Mouse (Mus musculus) midbrain, embryonic 15.5 days (tissue): ENCODE measurements around the gene Lrrc15. TPM values are rescaled to one million over a fixed set of nuclear protein-coding genes. Genes with fewer than 3 reads are reported as not detected.
A peak's percentile ranks its signal among the peaks of the same experiment; 100 is the strongest.

Experiments
- ATAC-seq: fragments of 200-750 bp; cut with Nextera tagmentation; replicated peaks from 2 replicates; pipeline ENCODE4 v1.8.0; 2017; ENCODE audit warnings: moderate TSS enrichment
- H3K27ac ChIP-seq: fragments of 300-500 bp; sonication (generic); 2 replicates; pipeline ENCODE4 v1.5.1; 2015; ENCODE audit warnings: mild to moderate bottlenecking, inconsistent platforms
- H3K27me3 ChIP-seq: fragments of 300-500 bp; sonication (generic); replicated peaks from 2 replicates; pipeline ENCODE4 v1.6.1; 2015; ENCODE audit warnings: inconsistent platforms
- H3K36me3 ChIP-seq: fragments of 300-500 bp; sonication (generic); replicated peaks from 2 replicates; pipeline ENCODE4 v1.6.1; 2015; ENCODE audit warnings: inconsistent platforms
- H3K4me1 ChIP-seq: fragments of 300-500 bp; sonication (generic); 2 replicates; pipeline ENCODE4 v1.6.1; 2015; ENCODE audit warnings: inconsistent platforms
- H3K4me2 ChIP-seq: fragments of 300-500 bp; sonication (generic); 2 replicates; pipeline ENCODE4 v1.6.1; 2015; ENCODE audit warnings: inconsistent platforms, mild to moderate bottlenecking, moderate library complexity
- H3K4me3 ChIP-seq: fragments of 300-500 bp; sonication (generic); 2 replicates; pipeline ENCODE4 v1.5.1; 2015; ENCODE audit warnings: mild to moderate bottlenecking, inconsistent platforms
- H3K9ac ChIP-seq: fragments of 300-500 bp; sonication (generic); 2 replicates; pipeline ENCODE4 v1.6.1; 2015; ENCODE audit warnings: mild to moderate bottlenecking, inconsistent platforms
- H3K9me3 ChIP-seq: fragments of 300-500 bp; sonication (generic); 2 replicates; pipeline ENCODE4 v1.6.1; 2016; ENCODE audit warnings: inconsistent platforms
- WGBS: fragments of 180-500 bp; shearing (Covaris S2); methylation state at CpG from one replicate; pipeline ENCODE4 v1.1.7; 2015; ENCODE audit warnings: mixed read lengths; 5-methylcytosine and 5-hydroxymethylcytosine counted together
- polyA plus RNA-seq: library from polyadenylated mRNA; unstranded; fragments of >200 nt; fragmentation: Nextera tagmentation; extraction: Ambion mirVana; gene quantifications from 2 replicates; pipeline ENCODE4 v1.2.1, GENCODE M21; 2015

Gene Lrrc15
- 0.22 and 0.24 TPM in 2 replicates for polyA plus RNA-seq

DNA sequence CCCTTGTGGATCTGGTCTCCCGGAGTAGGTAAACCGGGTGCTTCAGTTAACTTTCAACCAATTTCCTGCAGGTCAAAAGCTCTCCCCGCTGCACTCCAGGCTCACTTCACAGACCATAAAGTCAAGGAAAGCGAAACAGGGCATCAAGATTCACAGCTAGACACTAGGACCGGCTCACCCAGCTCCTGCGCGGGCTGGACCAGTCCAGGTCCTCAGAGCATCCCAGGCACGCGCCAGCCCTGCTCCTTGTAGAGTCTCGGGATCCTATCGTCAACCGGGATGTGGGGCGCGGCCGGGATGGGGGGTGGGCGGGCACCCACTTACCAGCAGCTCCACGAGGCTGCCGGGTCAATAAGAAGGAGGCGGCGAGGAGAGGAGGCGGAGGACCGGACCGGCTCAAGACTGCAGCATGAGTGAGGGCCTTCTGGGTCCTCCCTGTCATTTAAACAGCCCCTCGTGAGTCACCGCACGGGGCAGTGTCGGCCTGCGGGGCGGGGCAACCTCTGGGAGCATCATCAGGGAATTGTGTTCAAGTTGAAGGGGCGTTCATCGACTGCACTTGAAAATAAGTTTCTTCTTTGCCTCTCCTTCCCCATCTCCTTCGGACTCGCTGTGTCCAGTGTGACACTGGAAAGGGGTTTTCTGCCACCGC lies at the start of gene Lrrc15:
Lrrc15 (minus strand) TSS at position 413 of the 652 bp plus-strand sequence.
- ATAC-seq: no peak; the same call in 1 of the 2 replicates
- 7% methylated on average over 34 of the region's 34 CpGs for WGBS
- H3K27me3 ChIP-seq: peaks cover 35% of the 10 kb centered on the region

DNA sequence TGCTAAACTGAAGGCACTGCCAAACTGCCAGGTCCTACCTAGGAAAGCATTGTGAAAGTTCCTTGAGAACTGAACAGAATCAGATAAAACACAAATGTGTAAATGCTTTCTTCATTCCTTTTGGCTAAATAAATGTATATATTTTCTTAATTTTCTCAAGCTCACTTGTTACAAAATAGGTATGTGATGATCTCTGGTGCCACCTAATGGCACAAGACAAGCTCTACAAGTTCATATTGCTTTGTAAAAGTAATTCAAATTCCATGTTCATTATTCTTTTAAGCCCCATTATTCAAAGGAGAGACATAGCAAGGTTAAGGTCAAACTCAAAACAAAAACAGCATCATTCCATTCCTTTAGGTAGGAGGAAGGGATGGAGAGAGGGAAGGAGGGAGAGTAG lies 31.2 kb upstream of the Lrrc15 start:
- Histone ChIP-seq H3K27me3 (peaks cover 20% of the 10 kb centered on the region), H3K4me1 (peaks cover 9% of the 10 kb centered on the region), H3K9me3 (no peaks in the 10 kb centered on the region), H3K9ac (no peak overlapping the region), H3K36me3 (no peaks in the 10 kb centered on the region), H3K27ac (no peak overlapping the region), H3K4me2 (no peak overlapping the region), H3K4me3 (no peak overlapping the region)
- ATAC-seq: no peak

More for the DNA sequence above, at the start of gene Lrrc15:
- H3K4me1 ChIP-seq: peaks cover 16% of the 10 kb centered on the region
- no peaks in the 10 kb centered on the region for H3K9me3 ChIP-seq
- no peak within 1 kb of the TSS for H3K27ac ChIP-seq
- no peak within 1 kb of the TSS for H3K9ac ChIP-seq
- H3K4me2 ChIP-seq: peak within 1 kb of the TSS; percentile 56
- peak within 1 kb of the TSS; percentile 27 for H3K4me3 ChIP-seq
- H3K36me3 ChIP-seq: no peaks in the 10 kb centered on the region

DNA sequence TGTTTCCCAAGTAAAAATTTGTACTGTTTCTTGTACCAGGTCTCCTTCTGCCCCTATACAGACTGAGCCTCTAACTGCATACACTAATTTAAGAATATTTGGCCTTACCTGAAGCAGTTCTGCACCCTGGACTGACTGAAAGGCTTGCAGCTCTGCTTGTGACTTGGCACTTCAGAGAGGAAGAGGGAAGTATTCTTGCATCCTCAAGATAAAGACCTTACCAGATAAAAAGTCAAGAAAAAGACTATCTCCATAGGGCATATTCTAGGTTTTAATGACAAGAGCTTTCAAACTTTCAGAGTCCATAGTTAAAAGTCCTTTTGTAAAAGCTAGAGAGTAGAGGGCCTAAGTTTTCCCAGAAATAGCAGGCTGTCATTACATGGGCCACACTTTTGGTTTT lies 27.6 kb upstream of the Lrrc15 start, which contains the start of gene Gp5:
Gp5 (minus strand) TSS at position 133 of the 400 bp plus-strand sequence.
- no peak for ATAC-seq
- H3K4me2 ChIP-seq: peak within 1 kb of the TSS; percentile 85
- H3K4me3 ChIP-seq: peak within 1 kb of the TSS; percentile 52
- peaks cover 21% of the 10 kb centered on the region for H3K4me1 ChIP-seq
- H3K27me3 ChIP-seq: peaks cover 46% of the 10 kb centered on the region
- H3K36me3 ChIP-seq: no peaks in the 10 kb centered on the region
- H3K9ac ChIP-seq: peak within 1 kb of the TSS; percentile 21; the same call in 1 of the 2 replicates
- H3K27ac ChIP-seq: no peak within 1 kb of the TSS
- H3K9me3 ChIP-seq: no peaks in the 10 kb centered on the region

DNA sequence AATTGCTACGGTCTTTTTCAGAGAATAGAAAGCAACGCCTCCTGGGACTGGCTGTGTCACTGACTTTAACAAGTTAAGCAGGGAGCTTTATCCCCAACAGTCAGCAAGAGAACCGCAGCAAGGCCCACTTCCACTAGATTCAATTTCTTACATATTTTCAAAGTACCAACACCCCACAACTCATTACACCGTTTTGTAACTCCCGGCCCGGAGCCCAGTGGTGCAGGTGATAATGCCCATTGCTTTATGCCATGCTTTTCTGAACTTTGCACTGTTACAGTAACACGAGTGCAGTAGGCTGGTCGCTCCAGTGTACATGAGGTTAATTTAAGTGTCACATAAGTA lies 27.1 kb upstream of the Lrrc15 start:
- WGBS: 55% methylated on average over 8 of the region's 8 CpGs
- Histone ChIP-seq H3K4me2 (no peak overlapping the region; the same call in 1 of the 2 replicates), H3K27me3 (peaks cover 46% of the 10 kb centered on the region), H3K9me3 (no peaks in the 10 kb centered on the region), H3K27ac (no peak overlapping the region), H3K9ac (no peak overlapping the region), H3K4me3 (no peak overlapping the region), H3K36me3 (no peaks in the 10 kb centered on the region), H3K4me1 (peaks cover 21% of the 10 kb centered on the region)
- ATAC-seq: no peak

DNA sequence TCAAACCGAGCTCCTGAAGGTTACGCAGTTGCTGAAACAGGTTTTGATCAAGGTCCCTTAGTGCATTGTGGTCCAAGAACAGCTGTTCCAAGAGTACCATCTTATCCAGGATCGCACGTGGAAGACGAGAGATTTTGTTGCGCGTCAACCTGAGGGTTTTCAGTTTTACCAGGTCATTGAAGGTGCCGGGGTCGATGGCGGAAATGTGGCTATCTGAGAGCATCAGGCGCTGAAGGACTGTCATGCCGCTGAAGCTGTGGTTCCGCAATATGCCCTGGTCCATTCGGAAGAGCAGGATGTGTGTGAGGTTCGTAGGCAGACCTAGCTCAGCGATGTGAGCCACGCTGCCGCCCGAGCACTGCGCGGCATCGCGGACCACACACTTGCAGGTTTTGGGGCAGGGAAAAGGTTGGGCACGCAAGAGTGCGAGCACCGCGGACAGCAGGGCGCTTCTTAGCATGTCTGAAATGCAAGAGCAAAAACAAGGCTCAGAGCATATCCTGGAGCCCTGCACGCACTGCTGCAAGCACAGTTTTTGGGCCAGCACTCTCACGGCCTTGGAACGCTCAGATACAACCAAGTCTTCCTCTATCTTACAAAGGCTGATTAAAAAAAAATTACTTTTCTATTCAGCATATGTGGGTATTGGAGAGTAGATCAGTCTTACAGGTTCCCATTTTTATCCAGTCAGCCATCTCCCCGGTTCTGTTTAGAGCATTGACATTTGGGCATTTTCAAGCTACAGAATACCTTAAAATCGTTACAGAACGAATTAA lies 26.5 kb upstream of the Lrrc15 start:
- Histone ChIP-seq H3K9me3 (no peaks in the 10 kb centered on the region), H3K36me3 (no peaks in the 10 kb centered on the region), H3K4me3 (peak overlapping the region; percentile 52), H3K9ac (peak overlapping the region; percentile 21; the same call in 1 of the 2 replicates), H3K27me3 (peaks cover 46% of the 10 kb centered on the region), H3K4me2 (peak overlapping the region; percentile 85), H3K27ac (no peak overlapping the region), H3K4me1 (peaks cover 21% of the 10 kb centered on the region)
- ATAC-seq: peak; percentile 19; the same call in 1 of the 2 replicates
- 4% methylated on average over 34 of the region's 34 CpGs for WGBS

DNA sequence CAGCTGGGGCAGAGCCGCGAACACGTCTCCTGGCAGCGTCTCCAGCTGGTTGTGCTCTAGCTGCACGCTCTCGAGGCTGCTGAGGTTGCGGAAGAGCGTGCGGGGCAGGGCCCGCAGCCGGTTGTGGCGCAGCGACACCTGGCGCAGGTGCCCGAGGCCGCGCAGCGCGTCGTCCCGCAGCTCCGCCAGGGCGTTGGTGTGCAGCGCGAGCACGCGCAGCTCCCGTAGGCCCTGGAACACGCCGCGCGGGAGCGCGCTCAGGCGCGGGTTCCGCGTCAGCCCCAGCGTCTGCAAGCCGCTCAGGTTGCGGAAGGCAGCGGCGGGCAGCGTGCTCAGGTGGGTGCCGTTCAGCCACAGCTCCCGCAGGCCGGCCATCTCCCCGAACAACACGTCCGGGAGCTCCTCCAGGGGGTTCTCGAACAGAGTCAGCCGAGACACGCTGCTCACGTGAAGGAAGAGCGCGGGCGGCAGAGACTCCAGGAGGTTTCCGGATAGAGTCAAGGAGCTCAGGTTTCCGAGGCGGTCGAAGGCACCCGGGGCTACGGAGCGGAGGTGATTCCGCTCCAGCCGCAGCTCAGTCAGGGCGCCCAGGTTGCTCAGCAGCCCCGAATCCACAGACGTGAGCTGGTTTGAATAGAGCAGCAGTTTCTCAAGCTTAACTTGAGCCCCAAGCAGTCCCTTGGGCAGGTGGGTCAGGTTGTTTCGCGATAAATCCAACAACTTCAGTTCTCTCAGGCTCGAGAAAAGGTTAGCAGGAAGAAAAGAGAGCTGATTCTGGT lies 25.7 kb upstream of the Lrrc15 start:
- under 1% methylated on average over 72 of the region's 72 CpGs for WGBS
- Histone ChIP-seq H3K27ac (no peak overlapping the region), H3K4me1 (peaks cover 21% of the 10 kb centered on the region), H3K27me3 (peaks cover 46% of the 10 kb centered on the region), H3K9me3 (no peaks in the 10 kb centered on the region), H3K36me3 (no peaks in the 10 kb centered on the region), H3K4me2 (peak overlapping the region; percentile 85), H3K9ac (peak overlapping the region; percentile 51), H3K4me3 (peak overlapping the region; percentile 52)
- ATAC-seq: peak; percentile 84

DNA sequence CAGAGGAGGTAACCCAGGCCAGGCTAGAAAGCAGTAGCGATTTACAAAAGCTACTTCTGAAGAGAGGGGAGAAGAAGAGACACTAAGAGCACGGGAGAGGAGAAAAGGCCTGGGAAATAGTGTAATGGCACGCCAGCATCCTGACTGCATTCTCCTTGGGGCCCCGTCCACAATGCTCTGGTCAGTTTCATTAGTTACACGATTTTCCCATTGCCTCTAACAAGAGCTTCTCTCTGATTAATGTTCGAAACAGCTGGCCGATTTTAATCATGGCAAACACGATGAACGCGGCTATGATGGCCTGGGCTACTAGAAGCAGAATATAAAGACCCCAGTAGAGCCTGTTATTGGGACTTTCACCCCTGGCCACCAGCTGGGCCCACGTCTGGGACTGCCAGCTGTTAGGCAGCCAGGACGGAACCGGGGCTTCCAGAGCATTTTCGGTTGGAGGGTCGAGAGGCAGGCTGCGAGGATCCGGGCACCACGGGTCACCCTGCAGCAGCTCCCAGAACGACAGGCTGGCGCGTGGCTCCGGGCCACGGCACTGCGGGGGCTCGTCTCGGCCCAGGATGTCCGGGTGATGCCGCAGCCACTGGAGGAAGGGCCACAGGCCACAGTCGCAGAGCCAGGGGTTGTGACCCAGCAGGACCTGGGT lies 25.0 kb upstream of the Lrrc15 start:
- Histone ChIP-seq H3K27me3 (peaks cover 50% of the 10 kb centered on the region), H3K36me3 (no peaks in the 10 kb centered on the region), H3K4me1 (peaks cover 21% of the 10 kb centered on the region), H3K9me3 (no peaks in the 10 kb centered on the region), H3K9ac (peak overlapping the region; percentile 51), H3K27ac (no peak overlapping the region), H3K4me3 (peak overlapping the region; percentile 52), H3K4me2 (peak overlapping the region; percentile 85)
- no peak; the same call in 1 of the 2 replicates for ATAC-seq
- 14% methylated on average over 29 of the region's 29 CpGs for WGBS

DNA sequence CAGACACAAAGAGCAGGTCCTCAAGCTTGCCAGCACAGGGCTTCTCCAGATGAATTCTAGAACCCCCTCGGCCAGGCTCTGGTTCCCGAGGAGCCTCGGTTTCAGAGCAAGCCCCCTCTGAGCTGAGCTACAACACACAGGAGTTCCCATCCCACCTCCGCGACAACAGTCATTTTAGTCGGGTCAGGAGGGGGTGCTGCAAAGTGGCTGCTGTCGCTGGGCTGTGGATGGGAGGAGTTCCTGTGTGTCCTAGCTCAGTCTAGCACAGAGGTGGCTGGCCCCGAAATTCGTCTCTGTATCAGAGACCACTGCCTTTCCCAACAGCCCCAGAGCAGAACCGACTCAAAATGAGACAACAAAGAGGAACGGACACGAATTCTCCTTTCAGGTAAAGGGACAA lies 24.2 kb upstream of the Lrrc15 start:
- H3K27ac ChIP-seq: no peak overlapping the region
- WGBS: 58% methylated on average over 12 of the region's 12 CpGs
- H3K4me1 ChIP-seq: peaks cover 21% of the 10 kb centered on the region
- no peaks in the 10 kb centered on the region for H3K9me3 ChIP-seq
- no peak overlapping the region for H3K4me2 ChIP-seq
- no peak overlapping the region for H3K4me3 ChIP-seq
- no peak for ATAC-seq
- H3K36me3 ChIP-seq: no peaks in the 10 kb centered on the region
- H3K27me3 ChIP-seq: peaks cover 50% of the 10 kb centered on the region
- H3K9ac ChIP-seq: no peak overlapping the region

DNA sequence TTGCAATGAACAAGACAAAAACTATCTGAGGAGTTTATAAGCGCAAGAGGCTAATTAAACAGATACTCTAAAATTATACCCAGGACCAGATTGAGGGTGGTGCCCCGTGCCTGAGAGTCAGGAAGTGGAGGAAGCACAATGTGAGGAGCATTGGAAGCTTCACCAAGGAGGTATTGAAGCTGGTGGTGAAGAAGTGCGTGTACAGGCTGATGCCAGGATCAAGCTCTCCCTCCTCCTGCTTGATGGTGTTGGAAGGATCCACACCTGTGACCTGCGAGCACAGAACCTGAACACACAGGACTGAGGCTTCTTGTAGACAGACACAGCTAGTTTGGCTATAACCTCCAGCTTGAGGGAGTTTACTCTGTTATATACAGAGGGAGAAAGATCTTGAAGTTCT lies 23.0 kb upstream of the Lrrc15 start:
- peaks cover 21% of the 10 kb centered on the region for H3K4me1 ChIP-seq
- no peak overlapping the region for H3K27ac ChIP-seq
- H3K9me3 ChIP-seq: no peaks in the 10 kb centered on the region
- 93% methylated on average over 4 of the region's 4 CpGs for WGBS
- no peaks in the 10 kb centered on the region for H3K36me3 ChIP-seq
- H3K9ac ChIP-seq: no peak overlapping the region
- peaks cover 39% of the 10 kb centered on the region for H3K27me3 ChIP-seq
- no peak for ATAC-seq
- H3K4me2 ChIP-seq: no peak overlapping the region
- H3K4me3 ChIP-seq: no peak overlapping the region

DNA sequence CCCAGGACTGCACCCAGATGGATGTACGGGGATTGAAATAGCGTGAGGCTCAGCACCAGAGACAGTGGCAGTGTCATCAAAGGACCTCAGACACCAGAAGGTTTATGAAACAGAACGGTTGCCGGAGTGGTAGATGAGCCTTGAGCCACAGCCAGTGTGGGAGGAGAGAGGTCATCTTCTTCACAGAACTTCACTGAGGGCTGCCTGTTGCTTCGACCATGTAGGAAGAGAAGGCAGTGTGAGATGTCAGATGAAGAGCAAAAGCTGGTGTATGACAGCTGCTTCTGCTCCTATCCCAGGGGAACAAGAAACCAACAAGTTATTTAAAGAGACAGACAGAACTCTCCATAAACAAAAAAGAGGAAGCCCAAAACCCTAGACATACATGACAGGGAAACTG lies 21.2 kb upstream of the Lrrc15 start:
- 77% methylated on average over 5 of the region's 5 CpGs for WGBS
- peaks cover 30% of the 10 kb centered on the region for H3K27me3 ChIP-seq
- H3K4me3 ChIP-seq: no peak overlapping the region

DNA sequence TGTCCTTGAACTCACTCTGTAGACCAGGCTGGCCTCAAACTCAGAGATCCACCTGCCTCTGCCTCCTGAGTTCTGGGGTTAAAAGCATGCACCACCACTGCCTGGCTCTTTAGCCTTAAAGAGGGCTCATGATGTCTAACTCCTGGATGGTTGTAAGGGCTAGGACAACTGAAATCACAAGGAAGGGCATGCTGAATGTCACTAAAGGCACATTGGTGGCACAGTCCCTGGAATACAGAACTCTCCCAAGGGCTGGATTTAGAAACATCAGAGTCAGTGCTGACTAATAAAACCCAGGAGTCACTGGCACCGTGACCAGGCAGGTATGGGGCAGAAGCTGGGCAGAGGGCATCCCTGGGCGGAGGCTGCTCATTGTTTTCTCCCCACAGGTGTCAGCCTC lies 20.4 kb upstream of the Lrrc15 start:
- Histone ChIP-seq H3K4me1 (peaks cover 3% of the 10 kb centered on the region), H3K9ac (no peak overlapping the region), H3K9me3 (no peaks in the 10 kb centered on the region), H3K27me3 (peaks cover 25% of the 10 kb centered on the region), H3K4me3 (no peak overlapping the region), H3K4me2 (no peak overlapping the region), H3K36me3 (no peaks in the 10 kb centered on the region), H3K27ac (no peak overlapping the region)
- WGBS: 80% methylated on average over 2 of the region's 2 CpGs
- ATAC-seq: no peak

More for the DNA sequence above, 21.2 kb upstream of the Lrrc15 start:
- Histone ChIP-seq H3K4me2 (no peak overlapping the region), H3K27ac (no peak overlapping the region), H3K9me3 (no peaks in the 10 kb centered on the region), H3K36me3 (no peaks in the 10 kb centered on the region), H3K4me1 (peaks cover 11% of the 10 kb centered on the region), H3K9ac (no peak overlapping the region)
- no peak for ATAC-seq

DNA sequence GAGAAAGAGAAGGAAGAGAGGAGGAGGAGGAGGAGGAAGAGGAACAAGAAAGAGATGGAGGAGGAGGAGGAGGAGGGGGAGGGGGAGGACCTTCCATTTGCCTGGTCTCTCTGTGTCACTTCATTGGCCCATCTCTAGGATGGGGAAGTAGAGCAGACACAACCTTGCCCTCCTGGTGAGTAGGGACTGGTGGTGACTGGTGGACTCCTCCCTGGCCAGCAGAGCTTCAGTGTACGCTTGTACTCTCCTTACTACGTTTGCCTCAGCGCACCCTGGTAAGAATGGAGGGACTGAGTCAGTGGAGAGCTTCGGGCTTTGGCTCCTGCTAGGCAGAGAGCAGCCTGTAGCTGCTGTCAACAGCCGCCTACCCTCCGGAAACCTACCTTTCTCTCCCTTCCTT lies 19.6 kb upstream of the Lrrc15 start:
- ATAC-seq: no peak
- Histone ChIP-seq H3K4me1 (no peaks in the 10 kb centered on the region), H3K27me3 (peaks cover 19% of the 10 kb centered on the region), H3K36me3 (no peaks in the 10 kb centered on the region), H3K9me3 (no peaks in the 10 kb centered on the region), H3K4me2 (no peak overlapping the region), H3K27ac (no peak overlapping the region), H3K4me3 (no peak overlapping the region), H3K9ac (no peak overlapping the region)
- 91% methylated on average over 6 of the region's 6 CpGs for WGBS
